Mouse (Mus musculus) cerebellum, postnatal 14 days (tissue): ENCODE results near the gene Lrrc8b.

Experiments
- DNase-seq, 2 experiments: peaks; one replicate each; pipeline ENCODE4 v3.0.0; 2021; ENCODE audit warnings: mixed read lengths in 2 of 2

The Lrrc8b gene

GRCm38 (mm10) chr5:105425587-105425986 lies 10.0 kb downstream of the Lrrc8b start:
- DNase-seq: no peak

GRCm38 (mm10) chr5:105427326-105427725 lies 11.8 kb downstream of the Lrrc8b start:
- no peak for DNase-seq

- DNase-seq: peak; percentile 68 to 72
Observed at GRCm38 (mm10) chr5:105428265-105428974, 12.8 kb downstream of the Lrrc8b start.

GRCm38 (mm10) chr5:105430148-105430547 lies 14.6 kb downstream of the Lrrc8b start:
- no peak for DNase-seq

- DNase-seq: no peak
Observed at GRCm38 (mm10) chr5:105439608-105440007, 24.0 kb downstream of the Lrrc8b start.

- no peak for DNase-seq
Observed at GRCm38 (mm10) chr5:105440992-105441535, 25.5 kb downstream of the Lrrc8b start.

GRCm38 (mm10) chr5:105442212-105443000 lies 26.8 kb downstream of the Lrrc8b start:
- DNase-seq: no peak

- no peak for DNase-seq
Observed at GRCm38 (mm10) chr5:105443057-105443815, 27.7 kb downstream of the Lrrc8b start.

GRCm38 (mm10) chr5:105445686-105446085 lies 30.1 kb downstream of the Lrrc8b start:
- no peak for DNase-seq

- no peak for DNase-seq
Observed at GRCm38 (mm10) chr5:105454105-105454504, 38.5 kb downstream of the Lrrc8b start.

GRCm38 (mm10) chr5:105459077-105459476 lies 43.5 kb downstream of the Lrrc8b start:
- no peak for DNase-seq

- DNase-seq: no peak
Observed at GRCm38 (mm10) chr5:105460551-105460950, 45.0 kb downstream of the Lrrc8b start.

GRCm38 (mm10) chr5:105461076-105461475 lies 45.5 kb downstream of the Lrrc8b start:
- DNase-seq: no peak

- DNase-seq: no peak
Observed at GRCm38 (mm10) chr5:105464671-105465070, 49.1 kb downstream of the Lrrc8b start.

GRCm38 (mm10) chr5:105465550-105465949 lies 50.0 kb downstream of the Lrrc8b start:
- no peak for DNase-seq

GRCm38 (mm10) chr5:105466471-105466902 lies 50.9 kb downstream of the Lrrc8b start:
- no peak for DNase-seq

- DNase-seq: no peak
Observed at GRCm38 (mm10) chr5:105467271-105467670, 51.7 kb downstream of the Lrrc8b start.

GRCm38 (mm10) chr5:105472983-105473705 lies 57.6 kb downstream of the Lrrc8b start:
- DNase-seq: peak in 1 of 2 experiments; percentile 25

GRCm38 (mm10) chr5:105477527-105477926 lies 62.0 kb downstream of the Lrrc8b start:
- DNase-seq: no peak

- no peak for DNase-seq
Observed at GRCm38 (mm10) chr5:105479673-105480072, 64.1 kb downstream of the Lrrc8b start.

GRCm38 (mm10) chr5:105480561-105480960 lies 65.0 kb downstream of the Lrrc8b start:
- no peak for DNase-seq

- DNase-seq: no peak
Observed at GRCm38 (mm10) chr5:105483632-105484031, 68.1 kb downstream of the Lrrc8b start.
